Mouse (Mus musculus) kidney, postnatal 0 days (tissue): Measurements from ENCODE around the gene Wipf2. TPM values are rescaled to one million over a fixed set of nuclear protein-coding genes. Genes with fewer than 3 reads are reported as not detected.

Experiments
- ATAC-seq: fragments of 200-750 bp; cut with Nextera tagmentation; replicated peaks from 2 replicates; pipeline ENCODE4 v1.8.0; 2017; ENCODE audit warnings: low read depth, moderate number of reproducible peaks, moderate TSS enrichment, moderate library complexity; ENCODE audit not compliant: low FRiP score
- DNase-seq: peaks from one replicate; pipeline ENCODE4 v3.0.0-alpha.2; 2016; ENCODE audit warnings: low spot score
- H3K27ac ChIP-seq: fragments of 300-500 bp; sonication (generic); 2 replicates; pipeline ENCODE4 v1.5.1; 2014; ENCODE audit warnings: mild to moderate bottlenecking
- H3K27me3 ChIP-seq: fragments of 300-500 bp; sonication (generic); 2 replicates; pipeline ENCODE4 v1.6.1; 2014; ENCODE audit warnings: low read length, mixed read lengths; ENCODE audit not compliant: insufficient read depth
- H3K36me3 ChIP-seq: fragments of 300-500 bp; sonication (generic); 2 replicates; pipeline ENCODE4 v1.6.1; 2014; ENCODE audit warnings: low read length, mixed read lengths; ENCODE audit not compliant: insufficient read depth
- H3K4me1 ChIP-seq: fragments of 300-500 bp; sonication (generic); replicated peaks from 2 replicates; pipeline ENCODE4 v1.6.1; 2014; ENCODE audit warnings: antibody characterized with exemption, low read length, mixed read lengths; ENCODE audit not compliant: insufficient read depth
- H3K4me2 ChIP-seq: fragments of 300-500 bp; sonication (generic); 2 replicates; pipeline ENCODE4 v1.6.1; 2014; ENCODE audit warnings: mild to moderate bottlenecking, low read length, moderate library complexity, mixed read lengths
- H3K4me3 ChIP-seq: fragments of 300-500 bp; sonication (generic); replicated peaks from 2 replicates; pipeline ENCODE4 v1.5.1; 2014; ENCODE audit warnings: low read depth, low read length
- H3K9ac ChIP-seq: fragments of 300-500 bp; sonication (generic); 2 replicates; pipeline ENCODE4 v1.6.1; 2014; ENCODE audit warnings: low read depth, low read length
- H3K9me3 ChIP-seq: fragments of 300-500 bp; sonication (generic); replicated peaks from 2 replicates; pipeline ENCODE4 v1.6.1; 2016; ENCODE audit warnings: low read length, inconsistent platforms, mixed read lengths
- CTCF ChIP-seq: IDR thresholded peaks from 2 replicates; pipeline ENCODE4 v1.5.1; 2016; ENCODE audit warnings: antibody characterized with exemption, low read depth, mild to moderate bottlenecking, moderate library complexity
- WGBS: fragments of 180-500 bp; shearing (Covaris S2); extraction: QIAGEN DNeasy Blood & Tissue Kit; methylation state at CpG from one replicate; pipeline ENCODE4 v1.1.7; 2014; 5-methylcytosine and 5-hydroxymethylcytosine counted together
- polyA plus RNA-seq: library from polyadenylated mRNA; unstranded; fragments of >200 nt; fragmentation: Nextera tagmentation; extraction: Ambion mirVana; gene quantifications from 2 replicates; pipeline ENCODE4 v1.2.1, GENCODE M21; 2015

The Wipf2 gene
- polyA plus RNA-seq, 1 experiment from 2014 or later = 3.4 TPM

DNA sequence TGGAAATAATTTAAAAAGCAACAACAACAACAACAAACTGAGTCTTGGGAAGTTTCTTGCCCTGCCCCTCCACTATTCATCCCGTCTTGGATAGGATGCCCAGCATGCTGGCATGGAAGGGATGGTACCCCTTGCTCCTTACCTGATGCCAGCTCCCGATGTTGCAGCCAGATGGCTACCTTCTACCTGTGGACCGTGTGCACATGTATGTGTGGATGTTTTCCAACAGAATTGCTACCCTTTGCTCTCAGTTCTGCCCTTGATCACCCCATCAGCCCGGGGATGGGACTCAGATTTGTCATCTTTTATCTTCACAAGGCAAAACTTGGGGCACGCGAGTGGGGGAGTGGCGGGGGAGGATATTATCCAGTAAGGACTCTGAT is 75.3 kb downstream of the Wipf2 start:
- Histone ChIP-seq H3K9ac (peak overlapping the region; percentile 91), H3K4me3 (peak overlapping the region; percentile 80), H3K4me2 (peak overlapping the region; percentile 98), H3K4me1 (peaks cover 69% of the 10 kb centered on the region), H3K9me3 (no peaks in the 10 kb centered on the region), H3K27ac (peak overlapping the region; percentile 94; the same call in 1 of the 2 replicates), H3K36me3 (no peaks in the 10 kb centered on the region), H3K27me3 (no peaks in the 10 kb centered on the region)
- peak; percentile 15; the same call in 1 of the 2 replicates for TF ChIP-seq CTCF
- DNase-seq = no peak
- no peak for ATAC-seq
- 31% methylated on average over 7 of the region's 7 CpGs for WGBS

DNA sequence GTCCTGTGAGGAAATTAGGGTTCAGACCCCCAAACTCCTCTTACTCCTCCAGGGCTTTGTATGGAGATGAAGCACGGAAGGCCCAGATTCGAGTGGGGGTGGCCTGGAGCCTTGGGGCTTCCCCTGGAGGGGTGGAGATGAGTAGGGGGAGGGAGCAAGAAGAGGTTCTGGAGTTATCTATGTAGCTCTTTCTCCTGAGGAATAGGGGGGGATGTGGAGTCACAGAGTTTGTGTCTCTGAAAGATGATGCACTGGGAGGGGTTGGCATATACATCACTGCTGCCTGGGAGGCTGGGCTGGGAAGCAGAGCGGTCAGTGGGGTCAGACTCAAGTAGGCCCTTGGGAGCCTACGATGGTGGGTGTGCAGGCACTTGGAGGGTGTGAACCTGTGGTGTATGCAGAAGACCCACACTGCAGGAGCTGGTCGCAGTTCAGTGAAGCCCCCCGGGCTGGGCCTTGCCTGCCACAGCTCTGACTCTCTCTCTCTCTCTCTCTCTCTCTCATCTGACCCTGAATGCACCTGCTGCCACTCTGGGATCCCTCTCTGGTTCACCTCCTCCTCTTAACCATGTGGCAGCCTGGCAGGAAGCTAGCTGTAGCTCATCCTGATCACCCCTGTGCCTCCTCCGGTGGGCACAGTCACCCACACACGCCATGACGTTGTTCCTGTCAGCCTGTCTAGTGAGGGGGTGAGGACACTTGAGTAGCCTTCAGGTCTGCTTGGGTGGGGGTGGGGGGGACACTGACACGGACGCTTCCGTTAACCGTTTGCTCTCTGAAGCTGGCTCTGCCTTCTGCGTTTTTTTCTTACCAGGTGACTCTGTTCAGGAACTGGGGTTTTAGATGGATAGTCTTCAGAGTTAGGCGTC is 75.9 kb downstream of the Wipf2 start:
- H3K4me3 ChIP-seq = peak overlapping the region; percentile 80; the same call in 1 of the 2 replicates
- peaks cover 75% of the 10 kb centered on the region for H3K4me1 ChIP-seq
- H3K36me3 ChIP-seq = no peaks in the 10 kb centered on the region
- DNase-seq (peak; percentile 17), ATAC-seq (no peak)
- no peaks in the 10 kb centered on the region for H3K27me3 ChIP-seq
- H3K9ac ChIP-seq = peak overlapping the region; percentile 91
- no peak for TF ChIP-seq CTCF
- H3K9me3 ChIP-seq = no peaks in the 10 kb centered on the region
- 29% methylated on average over 15 of the region's 15 CpGs for WGBS
- peak overlapping the region; percentile 98 for H3K4me2 ChIP-seq
- H3K27ac ChIP-seq = 0 out of 2 replicates have a peak overlapping the region, but pooled peaks have one; percentile 98

DNA sequence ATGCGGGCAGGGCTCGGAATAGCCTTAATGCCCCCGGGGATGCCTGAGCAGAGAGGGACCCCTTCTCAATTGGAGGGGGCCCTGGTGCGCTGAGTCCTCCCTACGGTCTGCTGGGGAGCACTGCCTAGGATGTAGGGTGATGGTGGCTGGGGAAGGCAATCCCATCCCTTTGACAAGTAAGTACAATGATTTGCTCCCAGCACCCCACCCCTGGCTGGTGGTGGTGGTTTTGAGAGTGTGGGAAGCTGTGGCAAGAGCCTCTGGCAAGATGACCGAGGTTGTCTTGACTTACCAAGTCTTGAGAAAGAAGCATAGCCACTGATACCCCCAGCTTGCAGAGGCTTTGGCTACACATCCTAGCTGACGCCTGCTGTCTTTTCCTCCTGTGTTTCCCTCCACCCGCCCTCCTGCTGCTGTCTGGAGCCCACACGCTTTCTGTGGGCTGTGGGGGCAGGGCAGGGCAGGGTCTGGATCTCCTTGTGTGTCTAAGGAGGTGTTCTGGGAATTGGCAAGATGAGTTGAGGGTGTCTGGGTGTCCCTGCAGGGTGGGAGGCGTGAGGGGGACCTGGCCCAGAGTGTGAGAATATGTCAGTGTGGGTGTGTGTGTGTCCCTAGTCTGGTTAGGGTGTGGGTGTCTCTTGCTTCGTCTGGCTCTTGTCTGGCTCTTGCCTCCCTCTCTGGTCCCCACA is 76.7 kb downstream of the Wipf2 start:
- no peak for ATAC-seq
- Histone ChIP-seq H3K36me3 (no peaks in the 10 kb centered on the region), H3K9me3 (no peaks in the 10 kb centered on the region), H3K27me3 (no peaks in the 10 kb centered on the region), H3K4me3 (peak overlapping the region; percentile 80; the same call in 1 of the 2 replicates), H3K4me2 (peak overlapping the region; percentile 98), H3K4me1 (peaks cover 80% of the 10 kb centered on the region), H3K27ac (peak overlapping the region; percentile 98), H3K9ac (peak overlapping the region; percentile 42; the same call in 1 of the 2 replicates)
- DNase-seq = peak; percentile 2
- no peak for TF ChIP-seq CTCF
- WGBS = 42% methylated on average over 11 of the region's 11 CpGs

DNA sequence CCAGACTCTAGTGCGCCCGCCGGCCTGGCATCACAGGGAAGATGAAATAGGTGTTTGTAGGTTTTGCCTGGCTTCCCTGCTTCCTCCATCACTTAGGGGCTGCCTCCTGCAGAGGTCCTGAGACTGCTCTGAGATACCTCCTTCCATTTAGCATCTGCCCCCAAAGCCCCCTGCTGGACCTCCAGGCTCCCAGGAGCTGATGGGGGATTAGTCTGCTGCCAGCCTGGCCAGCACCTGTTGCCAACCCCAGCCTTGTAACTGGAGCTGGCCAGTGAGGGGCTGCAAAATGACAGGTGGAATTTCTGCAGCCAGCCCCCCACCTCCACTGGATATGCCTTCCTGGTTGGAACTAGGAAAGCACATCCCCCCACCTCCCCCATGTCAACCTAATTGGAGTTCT is 77.3 kb downstream of the Wipf2 start:
- H3K9ac ChIP-seq = peak overlapping the region; percentile 53
- peak overlapping the region; percentile 98 for H3K4me2 ChIP-seq
- no peaks in the 10 kb centered on the region for H3K27me3 ChIP-seq
- no peaks in the 10 kb centered on the region for H3K36me3 ChIP-seq
- TF ChIP-seq CTCF = no peak
- peaks cover 82% of the 10 kb centered on the region for H3K4me1 ChIP-seq
- 46% methylated on average over 3 of the region's 3 CpGs for WGBS
- no peak for DNase-seq
- ATAC-seq = no peak
- peak overlapping the region; percentile 34 for H3K4me3 ChIP-seq
- no peaks in the 10 kb centered on the region for H3K9me3 ChIP-seq
- peak overlapping the region; percentile 98 for H3K27ac ChIP-seq

DNA sequence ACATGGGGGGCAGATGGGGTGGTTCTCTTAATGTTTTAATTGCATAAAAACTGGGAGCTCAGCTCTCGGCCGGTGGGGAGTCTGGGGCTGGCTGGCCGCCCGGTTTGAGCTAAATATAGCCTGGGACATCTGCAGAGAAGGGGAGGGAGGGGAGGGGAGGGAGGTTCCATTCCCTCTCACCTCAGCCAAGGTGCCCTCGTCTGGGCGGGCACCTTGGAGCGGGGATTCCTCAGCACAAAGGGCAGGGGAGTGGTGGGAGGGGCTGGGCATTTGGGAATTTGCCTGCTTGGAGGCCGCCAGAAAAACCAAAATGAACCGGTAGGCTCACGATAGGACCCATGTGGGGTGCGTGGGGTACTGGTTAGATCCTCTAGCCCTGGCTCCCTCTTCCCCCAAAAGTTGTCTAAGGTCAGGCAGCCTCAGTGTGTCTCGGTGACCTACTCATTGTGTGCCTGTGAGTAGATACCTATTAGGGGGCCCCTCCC is 77.9 kb downstream of the Wipf2 start:
- DNase-seq (peak; percentile 60), ATAC-seq (0 out of 2 replicates have a peak, but pooled peaks have one; percentile 0)
- Histone ChIP-seq H3K27me3 (no peaks in the 10 kb centered on the region), H3K36me3 (no peaks in the 10 kb centered on the region), H3K9me3 (no peaks in the 10 kb centered on the region), H3K4me3 (peak overlapping the region; percentile 34), H3K4me2 (peak overlapping the region; percentile 98), H3K4me1 (peaks cover 81% of the 10 kb centered on the region), H3K9ac (peak overlapping the region; percentile 63), H3K27ac (peak overlapping the region; percentile 98)
- WGBS = 3% methylated on average over 12 of the region's 12 CpGs
- TF ChIP-seq CTCF = no peak
